Mouse (Mus musculus) olfactory bulb, adult 2 months (tissue): ENCODE data around the gene Adssl1. TPM values are rescaled to one million over a fixed set of nuclear protein-coding genes. Genes with fewer than 3 reads are reported as not detected.

ENCODE experiments used
- H3K27ac ChIP-seq: fragments of 200-500 bp; 2 replicates; pipeline ENCODE4 v1.5.1; 2012; ENCODE audit warnings: low read depth, low read length; ENCODE audit not compliant: insufficient read depth
- H3K4me1 ChIP-seq: fragments of 200-500 bp; 2 replicates; pipeline ENCODE4 v1.6.1; 2012; ENCODE audit warnings: low read length; ENCODE audit not compliant: control insufficient read depth, insufficient read depth
- H3K4me3 ChIP-seq: fragments of 200-500 bp; 2 replicates; pipeline ENCODE4 v1.5.1; 2012; ENCODE audit warnings: mild to moderate bottlenecking, low read depth, low read length, moderate library complexity; ENCODE audit not compliant: insufficient read depth
- CTCF ChIP-seq: fragments of 200-500 bp; IDR thresholded peaks from 2 replicates; pipeline ENCODE4 v1.5.1; 2012; ENCODE audit warnings: low read depth, mild to moderate bottlenecking, low read length, moderate library complexity; ENCODE audit not compliant: insufficient read depth
- POLR2A ChIP-seq: fragments of 200-500 bp; IDR thresholded peaks from 2 replicates; pipeline ENCODE4 v1.6.1; 2012; ENCODE audit warnings: mild to moderate bottlenecking, low read depth, low read length, moderate library complexity; ENCODE audit not compliant: insufficient read depth
- WGBS: fragments of 180-500 bp; shearing (Covaris S2); methylation state at CpG from one replicate; pipeline ENCODE4 v1.1.7; 2018; 5-methylcytosine and 5-hydroxymethylcytosine counted together
- polyA plus RNA-seq: library from polyadenylated mRNA; stranded (reverse); fragments of >200 nt; gene quantifications from 2 replicates; pipeline ENCODE4 v1.2.4, GENCODE M21; 2012; ENCODE audit warnings: low replicate concordance; ENCODE audit not compliant: missing spikeins, insufficient read depth, insufficient read length

Gene Adssl1
- polyA plus RNA-seq, 1 experiment, result not detected

DNA sequence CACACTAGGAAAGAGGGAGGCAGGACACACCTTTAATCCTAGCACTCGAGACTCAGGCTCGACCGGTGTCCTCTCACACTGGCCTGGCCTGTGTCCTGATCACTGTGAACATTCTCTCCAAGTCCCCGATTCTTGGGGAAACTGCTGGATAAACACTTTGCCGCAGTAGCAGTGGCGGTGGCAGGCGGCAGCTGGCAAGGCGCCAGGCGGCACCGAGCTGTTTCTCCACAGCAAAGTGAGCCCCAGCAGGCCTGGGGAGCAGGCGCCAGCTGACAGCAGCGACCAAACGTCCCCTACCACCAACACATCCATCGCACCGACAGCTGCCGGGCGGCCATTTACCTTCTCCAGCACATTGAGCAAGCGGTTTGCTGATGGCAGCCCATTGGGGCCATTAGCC, 45.6 kb downstream of the Adssl1 start:
- peak overlapping the region; percentile 19; the same call in 1 of the 2 replicates for H3K27ac ChIP-seq
- TF ChIP-seq POLR2A (no peak), CTCF (no peak)
- WGBS, result 11% methylated on average over 18 of the region's 18 CpGs
- peaks cover 56% of the 10 kb centered on the region for H3K4me1 ChIP-seq
- no peak overlapping the region for H3K4me3 ChIP-seq

DNA sequence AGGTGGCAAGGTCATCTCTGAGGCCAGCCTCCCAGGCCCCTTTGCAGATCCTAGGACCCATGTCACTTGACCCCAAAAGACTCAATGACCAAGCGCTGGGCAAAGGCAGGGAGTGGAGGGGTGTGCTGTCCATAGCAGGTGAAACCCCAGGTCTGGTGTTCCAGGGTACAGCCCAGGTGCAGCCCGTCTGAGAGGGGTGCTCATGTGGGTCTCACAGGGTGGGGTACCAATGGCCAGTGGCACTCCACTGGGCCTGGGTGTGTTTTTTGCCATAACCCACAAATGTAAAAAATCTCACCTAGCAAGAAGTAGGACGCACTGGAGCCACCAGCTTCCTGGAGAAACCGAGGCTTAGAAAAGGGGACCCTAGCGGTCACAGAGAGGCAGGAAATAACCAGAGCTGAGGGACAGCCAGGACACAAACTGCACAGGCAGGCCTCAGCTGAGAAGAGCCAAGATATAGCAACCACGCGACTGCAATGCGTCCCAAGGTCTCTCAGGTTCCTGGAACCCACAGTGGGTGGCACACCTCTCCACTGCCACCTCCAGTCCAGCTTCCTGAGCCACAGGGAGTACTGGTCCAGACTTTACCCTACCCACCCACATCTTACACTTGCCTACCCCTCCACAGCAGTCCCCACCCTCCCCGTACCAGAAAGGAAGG, 46.2 kb downstream of the Adssl1 start:
- 74% methylated on average over 9 of the region's 9 CpGs for WGBS
- H3K4me1 ChIP-seq, result peaks cover 57% of the 10 kb centered on the region
- H3K4me3 ChIP-seq, result no peak overlapping the region
- TF ChIP-seq POLR2A (no peak), CTCF (no peak)
- H3K27ac ChIP-seq, result peak overlapping the region; percentile 19; the same call in 1 of the 2 replicates

DNA sequence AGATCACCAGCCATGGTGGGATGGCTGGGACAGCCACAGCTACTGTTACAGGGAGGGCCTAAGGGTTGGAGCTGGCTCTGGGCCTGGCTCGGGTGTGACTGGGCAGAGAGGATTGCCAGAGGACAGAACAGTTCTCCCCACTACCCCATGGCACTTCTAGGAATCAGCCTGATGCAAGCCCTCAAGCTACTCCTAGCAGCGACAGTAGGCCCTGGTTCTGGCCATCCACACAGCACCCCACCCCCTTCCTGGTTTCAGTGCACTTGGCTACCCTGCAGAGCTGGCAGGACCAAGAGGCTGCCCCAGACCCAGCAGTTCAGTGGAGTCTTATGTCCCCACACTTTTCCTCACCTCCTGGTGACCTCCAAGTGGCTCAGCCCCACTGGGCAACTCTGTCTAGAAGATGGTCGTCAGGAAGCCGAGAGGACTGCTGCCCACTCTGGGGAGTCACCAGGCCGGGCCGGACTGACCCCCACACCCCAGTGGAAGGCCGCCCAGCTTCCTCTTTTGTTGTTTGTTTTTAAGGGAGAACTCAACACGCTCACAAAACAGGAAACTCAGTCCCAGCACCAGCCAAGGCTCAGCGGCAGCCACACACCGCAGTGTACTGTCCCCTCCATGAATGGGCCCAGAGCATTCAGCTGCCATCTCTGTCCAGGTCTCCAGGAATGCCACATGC, 47.9 kb downstream of the Adssl1 start:
- Histone ChIP-seq H3K4me1 (peaks cover 74% of the 10 kb centered on the region), H3K27ac (no peak overlapping the region), H3K4me3 (no peak overlapping the region)
- 40% methylated on average over 10 of the region's 10 CpGs for WGBS
- TF ChIP-seq POLR2A (no peak), CTCF (no peak)

GRCm38 (mm10) chr12:112670718-112671393, 51.0 kb downstream of the Adssl1 start:
- no peak for TF ChIP-seq POLR2A
- TF ChIP-seq CTCF, result no peak
- Histone ChIP-seq H3K27ac (no peak overlapping the region), H3K4me1 (peaks cover 67% of the 10 kb centered on the region), H3K4me3 (no peak overlapping the region)
- 40% methylated on average over 9 of the region's 9 CpGs for WGBS

- 82% methylated on average over 7 of the region's 7 CpGs for WGBS
- Histone ChIP-seq H3K4me3 (no peak overlapping the region), H3K27ac (no peak overlapping the region), H3K4me1 (peaks cover 57% of the 10 kb centered on the region)
- TF ChIP-seq POLR2A (no peak), CTCF (no peak)
Measured at GRCm38 (mm10) chr12:112671891-112672290, 52.0 kb downstream of the Adssl1 start.

- Histone ChIP-seq H3K4me1 (peaks cover 48% of the 10 kb centered on the region), H3K4me3 (peak overlapping the region; percentile 99), H3K27ac (no peak overlapping the region)
- TF ChIP-seq POLR2A, result no peak
- TF ChIP-seq CTCF, result no peak
- WGBS, result 4% methylated on average over 21 of the region's 21 CpGs
Measured at GRCm38 (mm10) chr12:112672744-112673575, 53.1 kb downstream of the Adssl1 start.

GRCm38 (mm10) chr12:112673576-112674091, 53.8 kb downstream of the Adssl1 start:
- WGBS, result 6% methylated on average over 68 of the region's 68 CpGs
- peak overlapping the region; percentile 63 for H3K27ac ChIP-seq
- peaks cover 48% of the 10 kb centered on the region for H3K4me1 ChIP-seq
- H3K4me3 ChIP-seq, result peak overlapping the region; percentile 99
- TF ChIP-seq POLR2A, result no peak
- no peak for TF ChIP-seq CTCF
